Mouse (Mus musculus) urinary bladder, postnatal 25 days (tissue): ENCODE data around the gene Fbxl3.

Source experiments
- DNase-seq: peaks from one replicate; pipeline ENCODE4 v3.0.0; 2022; ENCODE audit warnings: low spot score

Gene Fbxl3

DNA sequence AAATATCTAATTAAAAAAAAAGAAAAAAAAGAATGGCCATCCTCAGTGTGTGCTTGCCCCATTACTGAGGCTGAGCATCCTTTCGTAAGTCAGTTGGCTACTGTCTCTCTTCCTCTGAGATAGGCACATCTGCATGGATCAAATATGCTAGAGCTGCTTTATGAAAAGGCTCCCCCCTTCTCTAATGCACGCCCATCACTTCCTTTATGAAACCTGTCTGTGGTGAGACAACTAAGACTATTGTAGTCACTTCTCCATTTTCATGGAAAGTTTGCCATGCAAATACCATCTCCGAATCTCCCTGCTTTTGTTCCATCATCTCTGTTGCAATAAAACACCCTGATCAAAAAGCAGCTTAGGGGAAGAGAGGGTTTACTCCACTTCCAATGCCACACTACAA is 62.4 kb downstream of the Fbxl3 start:
- DNase-seq, result no peak

DNA sequence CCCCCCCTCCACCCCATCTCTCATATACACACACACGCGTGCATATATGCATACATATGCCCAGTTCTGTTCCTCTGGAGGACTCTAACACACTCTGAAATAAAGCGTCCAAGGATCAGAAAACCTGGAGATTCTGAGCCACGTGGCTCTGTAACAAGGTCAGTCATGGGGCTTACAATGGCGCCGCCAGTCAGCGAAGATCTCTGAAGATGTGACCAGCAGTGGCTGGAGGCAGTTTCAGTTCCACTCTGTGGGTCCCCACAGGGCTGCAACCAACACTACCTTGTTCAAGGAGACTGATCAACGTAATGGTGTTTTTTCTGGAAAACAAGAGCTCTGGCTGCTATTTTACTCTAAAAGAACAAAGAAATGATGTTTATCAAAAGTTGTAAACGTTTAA is 65.3 kb downstream of the Fbxl3 start:
- DNase-seq, result no peak

DNA sequence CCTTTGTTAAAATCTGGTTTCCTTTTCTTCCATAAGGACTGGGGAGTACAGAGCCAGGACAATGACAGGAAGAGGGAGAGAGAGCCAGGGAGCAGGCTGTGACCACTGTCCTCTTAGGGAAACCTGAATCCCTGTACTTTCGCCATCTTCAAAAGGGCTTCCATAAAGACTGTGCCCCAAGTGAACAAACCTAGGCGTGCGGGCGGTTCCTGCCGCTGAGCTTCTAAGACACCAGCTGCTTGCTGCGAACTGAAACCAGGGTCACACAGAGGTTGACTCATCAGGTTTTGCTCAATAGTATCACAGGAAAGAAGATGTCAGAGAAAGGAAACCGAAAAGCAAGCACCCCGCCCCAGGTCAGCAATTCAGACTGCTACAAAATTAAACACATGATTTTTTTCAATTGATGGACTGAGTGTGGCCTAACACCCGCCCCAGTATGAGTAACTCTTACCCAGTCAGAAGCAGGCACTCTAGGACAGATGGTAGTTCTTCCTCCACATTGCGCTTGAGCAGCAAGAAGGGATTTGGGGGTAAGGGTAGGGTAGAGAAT is 66.0 kb downstream of the Fbxl3 start:
- peak; percentile 3 for DNase-seq
